Mouse (Mus musculus): ENCODE measurements around the gene Yipf3. TPM values are rescaled to one million over a fixed set of nuclear protein-coding genes. Genes with fewer than 3 reads are reported as not detected.

Gene Yipf3
- polyA plus RNA-seq, 1 experiment from 2014 or later = 102 TPM

DNA sequence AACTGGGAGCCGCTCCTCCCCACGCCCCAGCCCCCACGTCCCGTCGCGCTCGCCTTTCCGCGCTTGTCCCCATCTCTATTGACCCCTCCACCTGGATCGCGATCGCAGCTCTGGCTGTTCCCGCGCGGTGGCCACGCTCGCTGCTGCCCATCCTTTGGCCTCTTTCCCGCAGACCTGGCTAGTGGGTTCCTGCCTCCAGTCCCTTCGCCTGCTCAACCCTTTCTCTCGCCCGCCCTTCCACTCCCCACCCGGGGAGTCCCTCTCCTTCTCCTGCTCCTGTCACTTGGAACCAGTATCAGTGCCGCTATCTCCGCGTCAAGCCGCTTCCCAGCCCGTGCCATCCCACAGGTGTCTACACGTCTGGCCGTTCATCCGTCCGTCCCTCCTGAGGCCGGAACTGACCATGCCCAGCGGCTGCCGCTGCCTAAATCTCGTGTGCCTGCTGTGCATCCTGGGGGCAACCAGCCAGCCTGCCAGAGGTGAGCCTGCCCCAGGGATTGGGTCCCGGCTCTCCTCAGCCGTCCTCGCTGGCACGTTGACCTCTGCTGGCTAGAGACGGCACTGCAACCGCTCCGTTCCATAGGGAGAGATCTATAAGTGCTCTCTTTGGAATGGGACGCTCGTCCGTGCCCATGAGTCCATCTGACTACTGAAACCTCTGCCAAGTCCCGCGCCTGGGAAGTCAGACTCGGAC, 50.5 kb downstream of the Yipf3 start:
- Histone ChIP-seq H3K4me2 (peak overlapping the region; percentile 100), H3K27ac (ENCODE audit: low read depth) (no peak overlapping the region), H3K9ac (peak overlapping the region; percentile 51; the same call in 1 of the 2 replicates), H3K27me3 (ENCODE audit: insufficient read depth, low read length) (peaks cover 54% of the 10 kb centered on the region), H3K36me3 (ENCODE audit: insufficient read depth) (no peaks in the 10 kb centered on the region), H3K9me3 (ENCODE audit: low read depth, low read length) (no peaks in the 10 kb centered on the region), H3K4me1 (ENCODE audit: insufficient read depth) (peaks cover 7% of the 10 kb centered on the region; the same call in 1 of the 2 replicates), H3K4me3 (ENCODE audit: low read depth, low read length) (peak overlapping the region; percentile 61)
- peak; percentile 98 for TF ChIP-seq CTCF (IDR thresholded peaks at IDR 0.05; ENCODE audit: low read depth)
- DNase-seq (peak; percentile 96), ATAC-seq (ENCODE audit: insufficient read depth) (peak; percentile 92)
- under 1% methylated on average over 48 of the region's 48 CpGs for WGBS

DNA sequence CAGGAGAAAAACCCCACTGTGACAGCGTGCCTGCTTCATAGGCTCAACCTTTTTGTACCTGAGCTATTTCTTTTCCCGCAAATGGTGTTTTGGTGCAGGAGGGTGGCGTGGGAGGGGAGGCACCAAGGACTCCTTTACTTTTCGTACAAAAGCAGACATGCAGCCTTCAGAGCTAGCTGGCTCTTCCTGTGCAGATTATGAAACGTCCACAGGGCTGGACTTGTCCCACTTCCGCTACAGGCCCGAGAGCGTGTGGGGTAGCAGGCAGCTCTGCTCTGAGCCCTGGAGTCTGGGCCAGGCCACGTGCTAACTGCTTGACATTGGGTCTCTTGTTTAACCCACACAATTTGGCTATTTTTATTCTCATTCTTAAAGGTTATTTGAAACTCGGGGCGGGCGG, 54.0 kb downstream of the Yipf3 start:
- H3K27ac ChIP-seq (ENCODE audit: low read depth) = no peak overlapping the region
- H3K27me3 ChIP-seq (ENCODE audit: insufficient read depth, low read length) = peaks cover 27% of the 10 kb centered on the region
- TF ChIP-seq CTCF (IDR thresholded peaks at IDR 0.05; ENCODE audit: low read depth) = no peak
- H3K9ac ChIP-seq = no peak overlapping the region
- peaks cover 7% of the 10 kb centered on the region; the same call in 1 of the 2 replicates for H3K4me1 ChIP-seq (ENCODE audit: insufficient read depth)
- H3K4me2 ChIP-seq = no peak overlapping the region
- no peak for DNase-seq
- no peak overlapping the region for H3K4me3 ChIP-seq (ENCODE audit: low read depth, low read length)
- ATAC-seq (ENCODE audit: insufficient read depth) = no peak
- H3K36me3 ChIP-seq (ENCODE audit: insufficient read depth) = no peaks in the 10 kb centered on the region
- H3K9me3 ChIP-seq (ENCODE audit: low read depth, low read length) = no peaks in the 10 kb centered on the region
- WGBS = 73% methylated on average over 12 of the region's 12 CpGs

MicroRNAs encoded within 50 kb of the gene (microRNA counts, 519-probe panel; counts per million panel counts)
- microRNA mmu-miR-693-3p (30.5 counts per million), microRNA mmu-miR-693-5p (30.5 counts per million)

Small RNA genes within 50 kb of the gene (microRNA-seq; reads per million reads assigned to microRNA genes)
- 1.2 reads per million for gene Mir693 (ENCODE audit: borderline number of aligned reads)

Other genes with a start within 250 kb of the Yipf3 start
- 6.6 and 7.7 TPM in 2 replicates for gene Vegfa, start 215.7 kb upstream of the Yipf3 start, polyA plus RNA-seq (2014; fragmentation: Nextera tagmentation; extraction: Ambion mirVana)
- 147 and 149 TPM in 2 replicates for gene Mrps18a, start 137.1 kb upstream of the Yipf3 start, polyA plus RNA-seq (2014; fragmentation: Nextera tagmentation; extraction: Ambion mirVana)
- gene Rsph9, start 103.9 kb upstream of the Yipf3 start, polyA plus RNA-seq (2014; fragmentation: Nextera tagmentation; extraction: Ambion mirVana) = 10.4 and 10.9 TPM in 2 replicates
- gene Mad2l1bp, start 94.5 kb upstream of the Yipf3 start, polyA plus RNA-seq (2014; fragmentation: Nextera tagmentation; extraction: Ambion mirVana) = 41.3 and 46.5 TPM in 2 replicates
- gene Gtpbp2, start 87.0 kb upstream of the Yipf3 start, polyA plus RNA-seq (2014; fragmentation: Nextera tagmentation; extraction: Ambion mirVana) = 32.8 and 37.9 TPM in 2 replicates
- gene Polh, start 45.4 kb upstream of the Yipf3 start, polyA plus RNA-seq (2014; fragmentation: Nextera tagmentation; extraction: Ambion mirVana) = 19.6 and 20.5 TPM in 2 replicates
- 52.5 and 57.0 TPM in 2 replicates for gene Xpo5, start 45.3 kb upstream of the Yipf3 start, polyA plus RNA-seq (2014; fragmentation: Nextera tagmentation; extraction: Ambion mirVana)
- 92.0 and 96.0 TPM in 2 replicates for gene Polr1c, start within 50 bp of the Yipf3 start, polyA plus RNA-seq (2014; fragmentation: Nextera tagmentation; extraction: Ambion mirVana)
- 0.54 and 0.76 TPM in 2 replicates for gene Lrrc73, start 5.5 kb downstream of the Yipf3 start, polyA plus RNA-seq (2014; fragmentation: Nextera tagmentation; extraction: Ambion mirVana)
- 39.1 and 43.2 TPM in 2 replicates for gene Tjap1, start 34.9 kb downstream of the Yipf3 start, polyA plus RNA-seq (2014; fragmentation: Nextera tagmentation; extraction: Ambion mirVana)
- gene Dlk2, start 49.3 kb downstream of the Yipf3 start, polyA plus RNA-seq (2014; fragmentation: Nextera tagmentation; extraction: Ambion mirVana) = 0.38 and 0.46 TPM in 2 replicates
- gene Abcc10, start 80.3 kb downstream of the Yipf3 start, polyA plus RNA-seq (2014; fragmentation: Nextera tagmentation; extraction: Ambion mirVana) = 4.7 and 5.5 TPM in 2 replicates
- gene Zfp318, start 135.7 kb downstream of the Yipf3 start, polyA plus RNA-seq (2014; fragmentation: Nextera tagmentation; extraction: Ambion mirVana) = 15.2 and 18.3 TPM in 2 replicates
- 0.41 TPM in 1 of 2 replicates, not detected in the other for gene Crip3, start 180.8 kb downstream of the Yipf3 start, polyA plus RNA-seq (2014; fragmentation: Nextera tagmentation; extraction: Ambion mirVana)
- not detected in 2 replicates for gene Slc22a7, start 190.4 kb downstream of the Yipf3 start, polyA plus RNA-seq (2014; fragmentation: Nextera tagmentation; extraction: Ambion mirVana)
- 0.05 and 0.11 TPM in 2 replicates for gene Ttbk1, start 239.6 kb downstream of the Yipf3 start, polyA plus RNA-seq (2014; fragmentation: Nextera tagmentation; extraction: Ambion mirVana)
- 50.3 and 60.8 TPM in 2 replicates for gene Dnph1, start 248.6 kb downstream of the Yipf3 start, polyA plus RNA-seq (2014; fragmentation: Nextera tagmentation; extraction: Ambion mirVana)

Measured in lung, embryonic 14.5 days (tissue).